Mouse (Mus musculus) heart, adult 8-10 months (tissue): Measurements from ENCODE around the gene Cenpt. TPM values are rescaled to one million over a fixed set of nuclear protein-coding genes. Genes with fewer than 3 reads are reported as not detected.
A peak's percentile ranks its signal among the peaks of the same experiment; 100 is the strongest.

ENCODE experiments used
- DNase-seq: peaks from one replicate; pipeline ENCODE4 v3.0.0; 2022; ENCODE audit warnings: low spot score
- total RNA-seq, 4 experiments: library from RNA; stranded (reverse); gene quantifications; 2 replicates each; pipeline ENCODE4 v1.2.4; 2022

Cenpt gene
- 1 to 10 TPM; 2.0 to 2.6 (median 2.5) TPM for total RNA-seq

DNA sequence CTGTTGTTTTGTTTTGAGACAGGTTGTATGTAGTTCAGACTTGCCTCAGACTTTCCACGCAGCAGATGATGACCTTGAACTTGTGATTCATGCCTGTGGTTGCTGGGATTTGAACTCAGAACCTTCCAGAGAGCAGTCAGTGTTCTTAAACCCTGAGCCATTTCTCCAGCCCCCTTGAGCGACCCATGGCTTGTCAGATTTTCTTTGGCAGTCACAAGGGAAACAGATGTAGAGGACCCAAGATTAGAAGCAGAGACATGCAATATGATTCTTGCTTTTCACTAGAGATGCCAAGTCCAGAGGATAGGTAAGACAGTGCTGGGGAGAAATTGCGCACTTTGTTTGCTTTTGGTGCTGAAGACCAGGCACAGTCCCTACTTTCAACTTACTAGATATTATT is at the start of gene Cenpt:
TSS of gene Cenpt (minus strand) at position 101 of the 400 bp plus-strand sequence.
- DNase-seq = no peak

DNA sequence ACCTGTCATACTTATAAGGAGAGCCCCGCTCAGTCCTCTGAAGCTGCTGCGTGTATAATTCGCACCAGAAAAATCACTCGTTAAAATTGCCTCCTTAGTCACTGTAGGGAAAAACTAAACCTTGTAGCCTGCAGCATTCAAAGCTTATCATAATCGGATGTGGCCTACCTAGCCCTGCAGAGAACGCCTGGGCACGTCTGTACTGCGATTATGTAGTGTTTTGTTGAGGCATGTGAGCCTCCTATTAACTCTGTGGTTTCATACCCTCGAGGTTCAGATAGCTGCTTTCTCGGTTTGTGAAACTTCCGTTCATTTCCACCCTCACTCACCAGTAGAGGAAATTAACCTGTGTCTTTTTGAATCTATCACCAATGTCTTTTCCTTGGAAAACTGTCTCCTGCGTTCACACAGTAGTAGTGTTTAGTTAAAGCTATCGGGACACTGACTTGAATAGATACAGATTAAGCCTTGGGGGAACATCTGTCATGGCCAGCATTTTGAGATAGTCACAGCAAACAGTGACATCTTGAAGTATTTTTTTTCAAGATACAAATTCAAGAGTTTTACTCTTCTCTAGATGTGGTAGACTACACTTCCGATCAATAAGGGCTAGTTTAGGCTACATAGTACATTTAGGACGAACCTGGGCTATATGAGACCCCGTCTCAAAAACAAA is 48.0 kb upstream of the Cenpt start:
- no peak for DNase-seq

- DNase-seq = peak; percentile 89
These were observed 47.3 kb upstream of the Cenpt start, which contains the start of gene Pskh1 for GRCm38 (mm10) chr8:105900180-105900940. TSS of gene Pskh1 (plus strand) at chr8:105900441.

DNA sequence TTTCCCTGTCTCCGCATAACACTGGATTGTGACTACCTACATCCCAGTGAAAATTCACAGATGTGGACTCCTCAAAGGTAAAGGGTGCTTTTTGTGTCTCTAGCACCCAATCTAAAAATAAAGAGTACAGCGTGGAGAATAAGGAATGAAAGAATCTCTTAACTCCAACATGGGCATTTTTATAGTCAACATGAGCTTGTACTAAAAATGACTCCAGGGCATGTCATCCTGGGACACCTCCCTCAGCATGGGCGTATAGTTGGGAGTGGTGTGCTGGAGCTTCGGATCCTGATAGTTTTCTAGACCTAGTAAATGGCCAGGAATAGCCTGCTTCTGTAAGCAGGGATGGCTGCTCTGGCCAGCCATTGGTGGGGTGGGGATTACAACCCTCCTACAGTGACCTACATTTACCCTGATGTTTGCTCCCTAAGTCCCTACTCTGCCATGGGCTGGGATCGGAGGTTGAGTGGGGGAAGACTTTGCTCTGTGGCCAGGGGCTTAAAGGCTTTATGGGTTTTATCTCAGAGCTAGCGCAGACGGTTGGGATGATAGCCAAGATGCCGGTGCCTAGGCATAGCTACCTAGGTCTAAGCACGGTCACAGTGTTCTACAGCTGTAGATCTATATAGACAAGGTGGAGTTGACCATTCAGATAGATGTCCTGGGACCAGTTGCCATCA is 44.9 kb upstream of the Cenpt start:
- DNase-seq = no peak

GRCm38 (mm10) chr8:105893339-105893738 is 40.3 kb upstream of the Cenpt start, which contains the start of gene Nrn1l:
TSS of gene Nrn1l (plus strand) at chr8:105893567.
- peak; percentile 53 for DNase-seq

- DNase-seq = no peak
These were observed 39.4 kb upstream of the Cenpt start for GRCm38 (mm10) chr8:105892432-105892831.

GRCm38 (mm10) chr8:105890870-105891269 is 37.8 kb upstream of the Cenpt start:
- peak; percentile 46 for DNase-seq

DNA sequence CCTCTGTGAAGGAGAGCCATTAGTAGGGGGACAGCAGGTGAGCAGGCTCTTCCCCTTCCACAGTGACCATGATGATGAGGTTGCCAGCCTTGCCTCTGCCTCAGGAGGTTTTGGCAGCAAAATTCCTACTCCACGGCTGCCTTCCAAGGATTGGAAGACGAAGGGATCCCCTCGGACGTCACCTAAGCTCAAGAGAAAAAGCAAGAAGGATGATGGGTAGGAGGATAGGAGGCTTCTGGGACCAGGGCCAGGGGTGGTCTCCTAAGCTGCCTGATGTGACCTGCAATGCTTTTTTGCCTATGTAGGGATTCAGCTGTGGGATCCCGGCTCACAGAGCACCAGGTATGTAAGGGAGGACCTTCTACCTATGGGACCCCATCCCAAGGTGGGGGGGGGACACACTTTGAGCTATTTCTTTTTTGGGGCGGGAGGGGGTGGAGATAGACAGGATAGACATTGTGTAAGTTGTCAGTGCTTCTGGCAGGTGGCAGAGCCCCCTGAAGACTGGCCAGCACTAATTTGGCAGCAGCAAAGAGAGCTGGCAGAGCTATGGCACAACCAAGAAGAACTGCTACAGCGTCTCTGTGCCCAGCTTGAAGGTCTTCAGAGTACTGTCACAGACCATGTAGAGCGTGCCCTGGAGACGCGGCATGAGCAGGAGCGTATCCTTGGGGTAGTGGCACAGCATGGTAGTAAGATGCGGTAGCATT is 36.8 kb upstream of the Cenpt start:
- DNase-seq = no peak

DNA sequence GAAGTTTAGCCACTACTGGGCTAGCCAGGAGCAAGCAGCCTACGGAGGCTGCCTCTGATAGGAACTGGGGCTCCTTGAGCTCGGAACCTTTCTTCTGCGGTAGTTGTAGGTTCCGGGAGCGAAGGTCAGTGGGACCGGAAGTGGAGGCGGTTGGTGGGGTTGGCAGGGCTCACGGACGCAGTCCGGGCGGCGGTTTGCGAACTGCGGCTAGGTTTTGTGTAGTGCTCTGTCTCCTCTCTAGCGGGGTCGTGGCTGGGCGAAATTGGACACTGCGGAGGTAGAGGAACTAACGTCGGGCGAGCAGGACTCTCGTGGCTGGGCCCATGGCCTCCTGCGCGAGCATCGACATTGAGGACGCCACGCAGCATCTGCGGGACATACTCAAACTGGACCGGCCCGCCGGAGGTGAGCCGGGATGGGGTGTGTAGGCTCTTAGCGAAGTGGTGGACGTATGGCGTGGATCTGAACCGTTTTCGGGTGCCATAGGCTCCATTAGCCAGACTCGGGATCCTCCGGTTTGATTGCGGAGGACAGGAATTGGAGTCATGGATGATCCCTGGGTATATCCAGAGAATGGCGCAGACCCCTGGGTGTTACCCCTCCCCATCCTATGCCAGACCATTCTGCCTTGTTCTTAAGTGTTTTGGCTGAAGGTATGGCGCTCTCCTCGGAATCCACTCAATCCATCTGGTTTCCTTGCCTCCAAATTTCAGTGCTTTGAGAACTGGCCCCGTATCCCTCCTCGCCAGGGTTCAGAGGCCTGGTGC is 27.9 kb upstream of the Cenpt start, which contains the start of gene Edc4:
TSS of gene Edc4 (plus strand) at position 128 of the 767 bp plus-strand sequence.
- peak; percentile 87 for DNase-seq

- peak; percentile 76 for DNase-seq
These were observed 21.2 kb upstream of the Cenpt start for GRCm38 (mm10) chr8:105874301-105874700.

GRCm38 (mm10) chr8:105866364-105867029 is 13.4 kb upstream of the Cenpt start:
- DNase-seq = no peak

- no peak for DNase-seq
These were observed 8.9 kb upstream of the Cenpt start for GRCm38 (mm10) chr8:105861951-105862350.

DNA sequence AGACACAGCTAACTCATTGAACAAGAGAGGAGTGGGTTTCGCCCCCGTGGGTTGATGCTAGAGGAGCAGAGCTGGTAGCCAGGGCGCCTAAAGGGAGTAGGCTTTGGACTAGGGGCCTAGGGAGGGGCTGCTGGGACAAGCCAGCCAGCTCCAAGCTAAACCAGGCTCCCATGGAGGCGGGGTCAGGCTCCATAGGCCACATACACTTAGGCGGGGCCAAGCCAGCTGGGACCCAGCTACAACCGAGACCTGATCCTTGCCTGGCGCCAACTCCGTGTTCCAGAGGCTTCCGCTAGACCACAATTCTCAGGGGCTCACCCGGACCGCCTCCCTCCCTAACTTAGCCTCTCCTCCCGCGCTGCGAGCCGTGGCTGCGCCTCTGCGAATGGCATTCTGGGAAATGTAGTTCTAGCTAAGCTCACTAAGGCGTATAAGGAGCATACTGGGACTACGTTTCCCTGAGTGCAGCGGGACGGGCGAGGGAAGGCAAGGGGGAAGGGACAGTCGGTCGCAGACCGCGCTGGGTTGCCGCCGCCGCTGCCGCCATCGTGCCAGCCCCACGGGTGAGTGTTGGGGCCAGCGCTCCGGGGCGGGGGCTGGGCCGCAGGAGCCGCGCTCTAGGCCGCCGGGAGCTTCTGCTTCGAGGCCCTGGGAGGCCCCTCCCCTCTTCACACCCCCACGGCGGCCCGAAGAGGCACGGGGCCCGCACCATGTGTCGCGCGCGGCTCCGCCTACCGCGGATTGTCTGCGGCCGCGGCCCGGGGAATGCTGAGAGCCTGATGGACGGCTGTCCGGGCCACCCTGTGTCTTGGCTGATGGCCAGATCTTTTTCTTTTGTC is 7.3 kb upstream of the Cenpt start, which contains the start of gene Nutf2:
TSS of gene Nutf2 (plus strand) at position 438 of the 839 bp plus-strand sequence.
- peak; percentile 98 for DNase-seq

- DNase-seq = no peak
These were observed 6.2 kb upstream of the Cenpt start for GRCm38 (mm10) chr8:105859314-105859713.

DNA sequence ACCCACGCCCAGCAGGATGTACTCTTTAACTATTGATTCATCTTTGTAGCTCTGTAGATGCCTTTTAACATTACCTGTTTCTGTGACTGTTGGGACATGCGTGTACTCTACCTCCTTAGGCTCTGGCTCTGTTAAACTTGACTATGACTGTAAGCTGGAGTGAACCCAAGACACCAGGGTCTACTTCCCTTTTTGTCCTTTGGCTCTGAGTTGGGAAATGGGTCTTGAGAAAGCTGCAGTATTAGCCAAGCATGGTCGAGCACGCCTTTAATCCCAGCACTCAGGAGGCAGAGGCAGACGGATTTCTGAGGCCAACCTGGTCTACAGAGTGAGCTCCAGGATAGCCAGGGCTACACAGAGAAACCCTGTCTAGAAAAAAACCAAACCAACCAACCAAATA is 5.4 kb upstream of the Cenpt start:
- no peak for DNase-seq

GRCm38 (mm10) chr8:105856168-105856835 is 3.2 kb upstream of the Cenpt start:
- DNase-seq = no peak

GRCm38 (mm10) chr8:105855248-105856167 is 2.4 kb upstream of the Cenpt start:
- DNase-seq = no peak
